Mouse (Mus musculus): Measurements from ENCODE around the gene Zfp874a. TPM values are rescaled to one million over a fixed set of nuclear protein-coding genes. Genes with fewer than 3 reads are reported as not detected.
A peak's percentile ranks its signal among the peaks of the same experiment; 100 is the strongest.
"Not testable (repeated sequence)": the region's sequence is repeated elsewhere in the genome, so short reads cannot be mapped to it uniquely, and the experiment has no call there.

Zfp874a gene
- total RNA-seq, 2 experiments from 2014 or later, result 11.5 to 11.7 TPM

GRCm38 (mm10) chr13:67399183-67399903 is 52.1 kb downstream of the Zfp874a start, which contains the start of gene Zfp429:
Gene Zfp429 (minus strand): TSS chr13:67399819.
- DNase-seq (ENCODE audit: low spot score in 2 of 2), result peak; percentile 55 to 74

DNA sequence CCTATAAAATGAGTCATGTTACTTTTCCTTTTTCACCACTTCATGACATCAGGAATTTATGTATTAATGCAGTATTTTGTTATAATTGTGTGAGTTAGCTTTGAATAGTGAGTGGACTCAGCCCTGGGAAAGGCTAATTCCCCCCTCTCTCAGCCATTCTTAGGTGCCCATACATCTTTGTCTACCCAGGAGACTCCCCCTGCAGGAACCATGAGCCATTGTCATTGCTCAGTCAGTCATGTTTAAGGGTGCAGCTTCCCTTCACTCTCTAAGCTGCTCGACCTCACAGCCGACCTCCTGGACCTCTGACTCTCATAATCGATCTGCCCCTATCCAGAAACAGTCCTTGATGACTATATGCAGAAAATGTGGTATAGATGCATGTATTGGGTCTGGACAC is 75.2 kb downstream of the Zfp874a start:
- DNase-seq (ENCODE audit: low spot score in 2 of 2), result not testable (repeated sequence)

- DNase-seq (ENCODE audit: low spot score in 2 of 2), result peak; percentile 37 to 61
Measured at GRCm38 (mm10) chr13:67375050-67375911, 76.1 kb downstream of the Zfp874a start, which contains the start of the genes Gm28041 and Zfp456. Gene Gm28041 (minus strand): TSS chr13:67375733. Gene Zfp456 (minus strand): TSS chr13:67375810.

Other genes with a start within 250 kb of the Zfp874a start
- 10 to 100 TPM; 18.4 to 20.1 TPM for gene Zfp458, start 173.2 kb downstream of the Zfp874a start, total RNA-seq (2021)
- 1 to 10 TPM; 5.4 to 6.3 TPM for gene Zfp457, start 145.1 kb downstream of the Zfp874a start, total RNA-seq (2021)
- gene Zfp595, start 119.1 kb downstream of the Zfp874a start, total RNA-seq (2021), result 1 to 10 TPM; 3.0 to 3.2 TPM
- not detected for gene Gm28044, start 91.1 kb downstream of the Zfp874a start, total RNA-seq (2021)
- 1 to 10 TPM in 1 of 2 experiments, under 1 TPM in 1; 0.90 to 1.0 TPM for gene Zfp953, start 91.0 kb downstream of the Zfp874a start, total RNA-seq (2021)
- gene Gm28041, start 75.9 kb downstream of the Zfp874a start, total RNA-seq (2021), result under 1 TPM in 1 of 2 experiments, not detected in 1; 0.64 TPM
- 1 to 10 TPM in 1 of 2 experiments, under 1 TPM in 1; 0.60 to 1.0 TPM for gene Zfp456, start 75.8 kb downstream of the Zfp874a start, total RNA-seq (2021)
- gene Zfp429, start 51.8 kb downstream of the Zfp874a start, total RNA-seq (2021), result 1 to 10 TPM; 1.1 to 2.1 TPM
- 1 to 10 TPM; 1.8 to 2.1 TPM for gene Zfp459, start 30.2 kb downstream of the Zfp874a start, total RNA-seq (2021)
- 10 to 100 TPM; 13.1 to 16.3 TPM for gene Zfp874b, start 32.6 kb upstream of the Zfp874a start, total RNA-seq (2021)
- gene Zfp58, start 48.9 kb upstream of the Zfp874a start, total RNA-seq (2021), result 1 to 10 TPM; 8.2 to 8.8 TPM
- not detected for gene Gm26965, start 74.5 kb upstream of the Zfp874a start, total RNA-seq (2021)
- 10 to 100 TPM; 22.3 to 23.4 TPM for gene Zfp87, start 74.6 kb upstream of the Zfp874a start, total RNA-seq (2021)
- gene Zfp748, start 102.2 kb upstream of the Zfp874a start, total RNA-seq (2021), result 1 to 10 TPM; 8.8 TPM
- 1 to 10 TPM; 7.7 to 8.8 TPM for gene Zfp729b, start 158.1 kb upstream of the Zfp874a start, total RNA-seq (2021)
- 1 to 10 TPM; 1.3 to 1.5 TPM for gene Gm49345, start 186.1 kb upstream of the Zfp874a start, total RNA-seq (2021)
- gene Zfp729a, start 186.2 kb upstream of the Zfp874a start, total RNA-seq (2021), result 10 to 100 TPM in 1 of 2 experiments, 1 to 10 TPM in 1; 9.8 to 10.4 TPM
- gene Zfp738, start 235.4 kb upstream of the Zfp874a start, total RNA-seq (2021), result 10 to 100 TPM; 23.7 to 24.0 TPM